Mouse (Mus musculus): Measurements from ENCODE around the gene Gab3. TPM values are rescaled to one million over a fixed set of nuclear protein-coding genes. Genes with fewer than 3 reads are reported as not detected.

Gene Gab3
- 16.3 and 18.2 TPM in 2 replicates for polyA plus RNA-seq (2012; ENCODE audit: insufficient read depth, insufficient read length, missing spikeins)

- peaks cover 4% of the 10 kb centered on the region; the same call in 1 of the 2 replicates for H3K4me1 ChIP-seq (ENCODE audit: control insufficient read depth, insufficient read depth, low read length)
- peak within 1 kb of the TSS; percentile 91 for H3K27ac ChIP-seq (ENCODE audit: insufficient read depth, low read depth, low read length)
- H3K4me3 ChIP-seq (ENCODE audit: insufficient read depth, low read length): peak within 1 kb of the TSS; percentile 70
- TF ChIP-seq CTCF (IDR thresholded peaks at IDR 0.05; ENCODE audit: low read depth, low read length) (no peak), POLR2A (IDR thresholded peaks at IDR 0.05; ENCODE audit: borderline replicate concordance, low read depth, low read length) (no peak)
These were observed at the start of gene Gab3 for GRCm38 (mm10) chrX:75084774-75085508. Gene Gab3 (minus strand): TSS chrX:75085458.

DNA sequence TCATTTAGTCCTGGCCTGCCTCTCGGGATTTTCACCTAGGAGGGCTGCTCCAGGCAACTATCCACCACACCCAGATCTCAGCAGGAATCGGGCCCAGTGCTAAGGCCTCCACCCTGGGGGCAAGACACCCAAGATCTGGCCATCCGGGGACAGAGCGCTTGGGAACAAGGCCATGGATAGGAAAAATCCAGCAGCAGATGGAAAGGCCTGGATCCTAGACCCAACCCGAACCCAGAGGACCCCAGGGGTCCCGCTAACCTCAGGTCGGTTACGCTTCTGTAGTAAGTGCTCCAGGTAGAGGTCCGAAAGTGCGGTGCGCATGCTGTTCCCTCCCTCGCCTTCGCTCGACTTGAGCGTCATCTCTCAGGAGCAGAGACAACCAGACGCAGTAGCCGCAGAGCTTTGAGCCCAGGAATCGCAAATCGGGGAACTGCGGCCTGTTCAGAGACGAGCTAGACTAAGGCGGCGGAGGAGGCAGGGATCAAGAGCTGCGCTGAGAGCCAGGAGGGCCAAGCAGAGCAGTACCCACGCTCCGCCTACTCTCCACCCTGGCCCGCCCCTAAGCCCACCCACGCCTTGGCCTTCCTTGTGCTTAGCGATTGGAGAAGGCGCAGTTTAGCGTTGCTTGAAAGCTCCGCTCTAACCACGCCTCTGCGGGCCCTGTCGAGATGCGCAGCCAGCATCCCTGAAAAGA lies 45.4 kb upstream of the Gab3 start, which contains the start of gene Mpp1:
Gene Mpp1, minus strand, starts transcription at position 550 of the 694 bp plus-strand sequence.
- TF ChIP-seq CTCF (IDR thresholded peaks at IDR 0.05; ENCODE audit: low read depth, low read length) (no peak), POLR2A (IDR thresholded peaks at IDR 0.05; ENCODE audit: borderline replicate concordance, low read depth, low read length) (no peak)
- Histone ChIP-seq H3K4me1 (ENCODE audit: control insufficient read depth, insufficient read depth, low read length) (peaks cover 2% of the 10 kb centered on the region; the same call in 1 of the 2 replicates), H3K4me3 (ENCODE audit: insufficient read depth, low read length) (peak within 1 kb of the TSS; percentile 86), H3K27ac (ENCODE audit: insufficient read depth, low read depth, low read length) (peak within 1 kb of the TSS; percentile 90)

GRCm38 (mm10) chrX:75129474-75129873 lies 44.2 kb upstream of the Gab3 start:
- Histone ChIP-seq H3K4me3 (ENCODE audit: insufficient read depth, low read length) (peak overlapping the region; percentile 67), H3K27ac (ENCODE audit: insufficient read depth, low read depth, low read length) (peak overlapping the region; percentile 100)
- TF ChIP-seq CTCF (IDR thresholded peaks at IDR 0.05; ENCODE audit: low read depth, low read length) (no peak), POLR2A (IDR thresholded peaks at IDR 0.05; ENCODE audit: borderline replicate concordance, low read depth, low read length) (no peak)

DNA sequence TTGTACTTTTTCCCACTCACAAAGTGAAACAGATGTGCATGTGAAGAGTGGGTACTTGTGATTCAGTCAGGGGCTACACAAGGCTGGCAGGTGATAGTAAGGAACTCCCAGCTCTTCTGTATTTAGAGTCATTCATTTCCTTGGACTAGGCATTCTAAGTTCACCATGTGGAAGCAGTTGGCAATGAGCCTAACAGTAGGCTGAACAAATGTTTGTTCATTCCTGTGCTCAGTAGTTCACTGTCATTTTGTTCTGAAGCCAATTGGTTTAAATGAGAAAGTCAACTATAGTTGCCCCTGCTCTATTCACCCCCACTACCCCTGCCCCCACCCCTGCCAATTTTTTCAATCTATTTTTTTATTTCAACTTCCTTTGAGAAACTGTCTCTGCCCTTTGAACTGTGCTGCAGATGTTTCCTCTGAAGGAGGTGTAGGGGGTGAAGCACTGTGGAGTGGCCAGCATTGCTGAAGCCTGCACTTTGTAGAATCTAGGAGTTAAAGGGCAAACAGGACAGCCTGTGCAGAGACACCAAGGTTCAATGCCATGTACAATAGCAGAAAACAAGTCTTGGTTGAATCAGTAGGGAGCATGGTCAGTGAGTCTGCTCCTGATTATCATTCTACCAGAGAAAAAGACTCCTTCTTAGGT lies 43.2 kb upstream of the Gab3 start:
- peaks cover 4% of the 10 kb centered on the region; the same call in 1 of the 2 replicates for H3K4me1 ChIP-seq (ENCODE audit: control insufficient read depth, insufficient read depth, low read length)
- TF ChIP-seq POLR2A (IDR thresholded peaks at IDR 0.05; ENCODE audit: borderline replicate concordance, low read depth, low read length) (no peak), CTCF (IDR thresholded peaks at IDR 0.05; ENCODE audit: low read depth, low read length) (no peak)
- H3K4me3 ChIP-seq (ENCODE audit: insufficient read depth, low read length): peak overlapping the region; percentile 45
- peak overlapping the region; percentile 93 for H3K27ac ChIP-seq (ENCODE audit: insufficient read depth, low read depth, low read length)

More at GRCm38 (mm10) chrX:75129474-75129873, 44.2 kb upstream of the Gab3 start:
- peaks cover 4% of the 10 kb centered on the region; the same call in 1 of the 2 replicates for H3K4me1 ChIP-seq (ENCODE audit: control insufficient read depth, insufficient read depth, low read length)

- H3K4me1 ChIP-seq (ENCODE audit: control insufficient read depth, insufficient read depth, low read length): peaks cover 4% of the 10 kb centered on the region; the same call in 1 of the 2 replicates
- TF ChIP-seq CTCF (IDR thresholded peaks at IDR 0.05; ENCODE audit: low read depth, low read length) (no peak), POLR2A (IDR thresholded peaks at IDR 0.05; ENCODE audit: borderline replicate concordance, low read depth, low read length) (no peak)
- peak overlapping the region; percentile 93 for H3K27ac ChIP-seq (ENCODE audit: insufficient read depth, low read depth, low read length)
- H3K4me3 ChIP-seq (ENCODE audit: insufficient read depth, low read length): no peak overlapping the region
These were observed 41.6 kb upstream of the Gab3 start for GRCm38 (mm10) chrX:75126893-75127292.

DNA sequence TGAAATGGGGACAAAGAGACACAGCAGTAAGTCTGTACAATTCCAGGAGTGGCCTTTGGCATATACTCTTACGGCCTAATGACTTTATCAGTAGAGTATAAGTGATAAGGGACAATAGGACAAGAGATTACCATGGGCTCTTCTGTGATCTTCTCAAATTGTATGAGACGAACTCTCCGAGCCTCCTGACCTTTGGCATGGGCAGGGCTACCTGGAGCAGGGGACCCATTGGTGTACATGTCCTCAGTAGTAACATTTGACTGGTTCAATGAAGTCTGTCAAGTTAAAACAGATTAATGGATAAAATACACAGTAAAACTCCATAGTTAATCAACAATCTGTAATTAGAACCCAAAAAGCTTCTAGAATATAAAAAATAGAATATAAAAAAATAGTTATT lies 40.3 kb upstream of the Gab3 start:
- Histone ChIP-seq H3K27ac (ENCODE audit: insufficient read depth, low read depth, low read length) (no peak overlapping the region), H3K4me3 (ENCODE audit: insufficient read depth, low read length) (no peak overlapping the region), H3K4me1 (ENCODE audit: control insufficient read depth, insufficient read depth, low read length) (peaks cover 4% of the 10 kb centered on the region; the same call in 1 of the 2 replicates)
- no peak for TF ChIP-seq POLR2A (IDR thresholded peaks at IDR 0.05; ENCODE audit: borderline replicate concordance, low read depth, low read length)
- no peak for TF ChIP-seq CTCF (IDR thresholded peaks at IDR 0.05; ENCODE audit: low read depth, low read length)

- Histone ChIP-seq H3K27ac (ENCODE audit: insufficient read depth, low read depth, low read length) (no peak overlapping the region), H3K4me1 (ENCODE audit: control insufficient read depth, insufficient read depth, low read length) (no peaks in the 10 kb centered on the region), H3K4me3 (ENCODE audit: insufficient read depth, low read length) (no peak overlapping the region)
- no peak for TF ChIP-seq POLR2A (IDR thresholded peaks at IDR 0.05; ENCODE audit: borderline replicate concordance, low read depth, low read length)
These were observed 30.3 kb upstream of the Gab3 start for GRCm38 (mm10) chrX:75115550-75115949.

DNA sequence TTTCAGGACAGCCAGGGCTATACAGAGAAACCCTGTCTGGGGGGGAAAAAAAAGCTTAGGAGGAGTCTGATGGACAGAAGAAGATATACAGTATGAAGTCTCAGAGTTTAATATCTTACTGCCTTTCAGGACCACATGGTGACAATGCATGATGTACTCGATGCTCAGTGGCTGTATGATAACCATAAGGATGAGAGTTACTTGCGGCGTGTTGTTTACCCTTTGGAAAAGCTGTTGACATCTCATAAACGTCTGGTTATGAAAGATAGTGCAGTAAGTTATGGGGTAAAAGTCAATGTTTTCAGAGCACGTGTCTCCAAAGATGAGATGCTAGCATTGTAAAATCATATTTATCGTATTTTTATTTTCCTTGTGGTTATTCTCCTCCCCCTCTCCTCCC lies 17.0 kb upstream of the Gab3 start:
- TF ChIP-seq POLR2A (IDR thresholded peaks at IDR 0.05; ENCODE audit: borderline replicate concordance, low read depth, low read length) (no peak), CTCF (IDR thresholded peaks at IDR 0.05; ENCODE audit: low read depth, low read length) (no peak)
- H3K4me3 ChIP-seq (ENCODE audit: insufficient read depth, low read length): no peak overlapping the region
- peaks cover 9% of the 10 kb centered on the region for H3K4me1 ChIP-seq (ENCODE audit: control insufficient read depth, insufficient read depth, low read length)
- no peak overlapping the region for H3K27ac ChIP-seq (ENCODE audit: insufficient read depth, low read depth, low read length)

DNA sequence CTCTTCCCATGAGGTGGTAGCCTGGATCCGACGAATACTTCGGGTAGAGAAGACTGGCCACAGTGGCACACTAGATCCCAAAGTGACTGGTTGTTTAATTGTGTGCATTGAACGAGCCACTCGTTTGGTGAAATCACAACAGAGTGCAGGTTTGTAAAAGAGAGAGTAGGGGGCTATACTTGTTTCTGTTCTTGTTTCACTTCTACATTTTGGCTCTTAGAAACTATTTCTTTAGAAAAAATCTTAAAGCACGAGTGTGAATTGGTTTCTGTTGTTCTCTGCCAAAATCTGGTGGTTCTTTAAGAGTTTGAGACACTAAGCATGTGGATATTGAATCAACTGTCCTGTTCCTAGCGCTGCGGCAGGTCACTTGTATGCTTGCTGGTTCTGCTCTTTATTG lies 13.5 kb upstream of the Gab3 start:
- TF ChIP-seq POLR2A (IDR thresholded peaks at IDR 0.05; ENCODE audit: borderline replicate concordance, low read depth, low read length) (no peak), CTCF (IDR thresholded peaks at IDR 0.05; ENCODE audit: low read depth, low read length) (no peak)
- peaks cover 9% of the 10 kb centered on the region for H3K4me1 ChIP-seq (ENCODE audit: control insufficient read depth, insufficient read depth, low read length)
- H3K4me3 ChIP-seq (ENCODE audit: insufficient read depth, low read length): peak overlapping the region; percentile 17; the same call in 1 of the 2 replicates
- no peak overlapping the region for H3K27ac ChIP-seq (ENCODE audit: insufficient read depth, low read depth, low read length)

All from bone marrow macrophage, adult 2 months (primary cell).